Mouse (Mus musculus): Measurements from ENCODE around the gene Syn3.

- TF ChIP-seq POLR2A (IDR thresholded peaks at IDR 0.05; ENCODE audit: low read depth, low read length): no peak
- TF ChIP-seq CTCF (IDR thresholded peaks at IDR 0.05; ENCODE audit: extremely low read depth, insufficient read length, insufficient replicate concordance, low read depth, low read length): no peak
Observed at GRCm38 (mm10) chr10:86063018-86063384, 435.7 kb downstream of the Syn3 start.

Measured in small intestine, adult 2 months (tissue).